Mouse (Mus musculus): Measurements from ENCODE around the gene Rabep1. TPM values are rescaled to one million over a fixed set of nuclear protein-coding genes. Genes with fewer than 3 reads are reported as not detected.

Gene Rabep1
- polyA plus RNA-seq, 1 experiment from 2014 or later: 48.6 TPM

DNA sequence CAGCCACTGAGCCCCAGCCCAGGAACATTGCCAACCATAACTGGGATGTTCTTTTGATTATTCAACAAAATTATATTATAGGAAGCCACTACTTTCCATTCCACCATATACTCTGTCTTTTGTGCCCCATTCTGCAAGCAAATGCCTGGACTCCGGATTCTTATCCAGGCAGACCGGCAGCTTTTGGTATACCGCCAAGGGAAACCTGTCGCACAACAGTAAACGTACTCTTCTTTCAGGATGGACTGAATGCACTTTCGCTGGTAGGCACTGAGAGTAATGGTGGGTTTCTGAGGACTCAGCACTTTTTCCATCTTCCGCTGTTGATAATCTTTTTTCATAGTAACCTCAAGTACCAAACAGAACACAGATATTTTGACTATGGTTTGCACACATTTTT lies 99.1 kb downstream of the Rabep1 start:
- Histone ChIP-seq H3K9ac (ENCODE audit: low read depth, low read length) (no peak overlapping the region), H3K4me2 (replicated peaks; ENCODE audit: low read depth, low read length) (no peak overlapping the region), H3K27me3 (ENCODE audit: control insufficient read depth, insufficient read depth, low read length) (no peaks in the 10 kb centered on the region), H3K4me3 (ENCODE audit: low read depth, low read length) (no peak overlapping the region), H3K36me3 (ENCODE audit: control insufficient read depth, insufficient read depth, low read length) (peaks cover 7% of the 10 kb centered on the region; the same call in 1 of the 2 replicates), H3K9me3 (ENCODE audit: control insufficient read depth, low read length) (no peaks in the 10 kb centered on the region), H3K4me1 (replicated peaks; ENCODE audit: control insufficient read depth, insufficient read depth, low read length) (no peaks in the 10 kb centered on the region), H3K27ac (ENCODE audit: low read depth, low read length) (no peak overlapping the region)
- DNase-seq (ENCODE audit: low spot score): no peak
- WGBS: 95% methylated on average over 7 of the region's 7 CpGs
- ATAC-seq (ENCODE audit: low FRiP score): no peak

DNA sequence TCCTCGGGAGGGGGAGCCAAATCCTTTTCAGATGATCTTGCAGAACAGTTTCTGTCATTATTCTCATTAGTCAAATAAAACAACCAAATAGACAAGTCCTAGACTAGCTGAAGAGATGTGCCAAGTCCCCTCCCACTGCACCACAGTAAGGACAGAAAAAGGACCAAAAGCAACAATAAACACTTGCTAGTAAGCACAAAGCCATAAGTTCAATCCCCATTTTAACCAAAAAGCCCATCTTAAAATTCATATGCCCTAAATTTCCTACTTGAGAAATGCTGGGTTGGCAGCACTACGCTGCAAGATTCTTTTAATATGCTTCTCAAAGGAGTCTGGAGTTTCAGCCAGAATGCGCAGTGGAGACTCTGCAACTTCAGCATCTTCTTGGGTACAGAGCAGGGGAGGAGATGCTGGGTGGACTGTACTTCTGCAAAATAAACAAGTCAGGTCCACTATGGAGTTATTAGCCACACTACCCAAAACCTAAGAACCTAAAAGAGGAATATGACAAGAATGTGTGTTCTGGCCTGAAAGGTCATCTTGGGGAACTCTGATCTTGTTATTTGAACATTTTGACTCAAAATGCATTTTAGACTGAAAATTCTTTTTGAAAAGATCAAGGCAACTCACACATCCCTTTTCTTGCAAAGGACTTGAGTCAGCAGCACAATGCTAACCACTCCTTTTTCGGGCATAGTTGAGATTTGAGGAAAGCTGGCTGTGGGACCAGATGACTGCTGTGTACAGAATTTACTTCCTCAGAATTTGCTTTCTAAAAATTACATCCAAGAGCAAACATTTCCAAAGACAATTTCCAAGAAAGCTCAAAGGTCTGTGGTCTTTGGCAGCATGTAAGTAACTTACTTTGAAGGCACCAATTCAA lies 100.6 kb downstream of the Rabep1 start:
- H3K9me3 ChIP-seq (ENCODE audit: control insufficient read depth, low read length): no peaks in the 10 kb centered on the region
- H3K27me3 ChIP-seq (ENCODE audit: control insufficient read depth, insufficient read depth, low read length): no peaks in the 10 kb centered on the region
- H3K36me3 ChIP-seq (ENCODE audit: control insufficient read depth, insufficient read depth, low read length): peaks cover 11% of the 10 kb centered on the region
- H3K4me1 ChIP-seq (replicated peaks; ENCODE audit: control insufficient read depth, insufficient read depth, low read length): no peaks in the 10 kb centered on the region
- 95% methylated on average over 4 of the region's 4 CpGs for WGBS
- no peak overlapping the region for H3K27ac ChIP-seq (ENCODE audit: low read depth, low read length)
- H3K4me2 ChIP-seq (replicated peaks; ENCODE audit: low read depth, low read length): no peak overlapping the region
- H3K9ac ChIP-seq (ENCODE audit: low read depth, low read length): no peak overlapping the region
- ATAC-seq (ENCODE audit: low FRiP score) (no peak), DNase-seq (ENCODE audit: low spot score) (no peak)
- H3K4me3 ChIP-seq (ENCODE audit: low read depth, low read length): no peak overlapping the region

- H3K9ac ChIP-seq (ENCODE audit: low read depth, low read length): no peak overlapping the region
- ATAC-seq (ENCODE audit: low FRiP score) (no peak), DNase-seq (ENCODE audit: low spot score) (no peak)
- no peaks in the 10 kb centered on the region for H3K27me3 ChIP-seq (ENCODE audit: control insufficient read depth, insufficient read depth, low read length)
- peaks cover 17% of the 10 kb centered on the region; the same call in 1 of the 2 replicates for H3K36me3 ChIP-seq (ENCODE audit: control insufficient read depth, insufficient read depth, low read length)
- no peak overlapping the region for H3K4me3 ChIP-seq (ENCODE audit: low read depth, low read length)
- H3K9me3 ChIP-seq (ENCODE audit: control insufficient read depth, low read length): no peaks in the 10 kb centered on the region
- 96% methylated on average over 4 of the region's 4 CpGs for WGBS
- H3K4me1 ChIP-seq (replicated peaks; ENCODE audit: control insufficient read depth, insufficient read depth, low read length): no peaks in the 10 kb centered on the region
- no peak overlapping the region for H3K4me2 ChIP-seq (replicated peaks; ENCODE audit: low read depth, low read length)
- H3K27ac ChIP-seq (ENCODE audit: low read depth, low read length): no peak overlapping the region
These were observed 110.1 kb downstream of the Rabep1 start for GRCm38 (mm10) chr11:70954711-70955110.

- ATAC-seq (ENCODE audit: low FRiP score) (no peak), DNase-seq (ENCODE audit: low spot score) (no peak)
- no peak overlapping the region for H3K27ac ChIP-seq (ENCODE audit: low read depth, low read length)
- no peaks in the 10 kb centered on the region for H3K27me3 ChIP-seq (ENCODE audit: control insufficient read depth, insufficient read depth, low read length)
- H3K36me3 ChIP-seq (ENCODE audit: control insufficient read depth, insufficient read depth, low read length): peaks cover 21% of the 10 kb centered on the region; the same call in 1 of the 2 replicates
- no peak overlapping the region for H3K4me2 ChIP-seq (replicated peaks; ENCODE audit: low read depth, low read length)
- H3K4me1 ChIP-seq (replicated peaks; ENCODE audit: control insufficient read depth, insufficient read depth, low read length): no peaks in the 10 kb centered on the region
- WGBS: 91% methylated on average over 5 of the region's 5 CpGs
- no peak overlapping the region for H3K4me3 ChIP-seq (ENCODE audit: low read depth, low read length)
- no peaks in the 10 kb centered on the region for H3K9me3 ChIP-seq (ENCODE audit: control insufficient read depth, low read length)
- no peak overlapping the region for H3K9ac ChIP-seq (ENCODE audit: low read depth, low read length)
These were observed 116.4 kb downstream of the Rabep1 start for GRCm38 (mm10) chr11:70960786-70961554.

- no peak for ATAC-seq (ENCODE audit: low FRiP score)
- Histone ChIP-seq H3K27ac (ENCODE audit: low read depth, low read length) (no peak overlapping the region), H3K9ac (ENCODE audit: low read depth, low read length) (no peak overlapping the region), H3K4me3 (ENCODE audit: low read depth, low read length) (no peak overlapping the region), H3K36me3 (ENCODE audit: control insufficient read depth, insufficient read depth, low read length) (peaks cover 10% of the 10 kb centered on the region; the same call in 1 of the 2 replicates), H3K4me1 (replicated peaks; ENCODE audit: control insufficient read depth, insufficient read depth, low read length) (no peaks in the 10 kb centered on the region; the same call in 1 of the 2 replicates), H3K27me3 (ENCODE audit: control insufficient read depth, insufficient read depth, low read length) (no peaks in the 10 kb centered on the region), H3K4me2 (replicated peaks; ENCODE audit: low read depth, low read length) (no peak overlapping the region), H3K9me3 (ENCODE audit: control insufficient read depth, low read length) (no peaks in the 10 kb centered on the region)
- no peak for DNase-seq (ENCODE audit: low spot score)
- 75% methylated on average over 4 of the region's 4 CpGs for WGBS
These were observed 119.8 kb downstream of the Rabep1 start for GRCm38 (mm10) chr11:70964222-70964907.

GRCm38 (mm10) chr11:70969271-70969794 lies 124.8 kb downstream of the Rabep1 start:
- ATAC-seq (ENCODE audit: low FRiP score) (peak; percentile 38), DNase-seq (ENCODE audit: low spot score) (no peak)
- peak overlapping the region; percentile 95 for H3K9ac ChIP-seq (ENCODE audit: low read depth, low read length)
- peaks cover 2% of the 10 kb centered on the region; the same call in 1 of the 2 replicates for H3K4me1 ChIP-seq (replicated peaks; ENCODE audit: control insufficient read depth, insufficient read depth, low read length)
- H3K4me2 ChIP-seq (replicated peaks; ENCODE audit: low read depth, low read length): peak overlapping the region; percentile 65
- peaks cover 5% of the 10 kb centered on the region; the same call in 1 of the 2 replicates for H3K36me3 ChIP-seq (ENCODE audit: control insufficient read depth, insufficient read depth, low read length)
- WGBS: under 1% methylated on average over 25 of the region's 25 CpGs
- H3K27ac ChIP-seq (ENCODE audit: low read depth, low read length): peak overlapping the region; percentile 82; the same call in 1 of the 2 replicates
- H3K9me3 ChIP-seq (ENCODE audit: control insufficient read depth, low read length): no peaks in the 10 kb centered on the region
- no peaks in the 10 kb centered on the region for H3K27me3 ChIP-seq (ENCODE audit: control insufficient read depth, insufficient read depth, low read length)
- peak overlapping the region; percentile 96 for H3K4me3 ChIP-seq (ENCODE audit: low read depth, low read length)

GRCm38 (mm10) chr11:70969821-70970559 lies 125.4 kb downstream of the Rabep1 start, which contains the start of the genes Nup88 and Rpain:
TSS of gene Nup88 (minus strand) at chr11:70969973.
TSS of gene Rpain (plus strand) at chr11:70970213.
- DNase-seq (ENCODE audit: low spot score): peak; percentile 92
- H3K4me3 ChIP-seq (ENCODE audit: low read depth, low read length): peak within 1 kb of the TSS; percentile 96
- whole genome bisulfite sequencing: under 1% methylated on average over 43 of the region's 43 CpGs
- H3K27ac ChIP-seq (ENCODE audit: low read depth, low read length): peak within 1 kb of the TSS; percentile 82
- no peaks in the 10 kb centered on the region for H3K9me3 ChIP-seq (ENCODE audit: control insufficient read depth, low read length)
- 0 out of 2 replicates have a peak, but pooled peaks cover 2% of the 10 kb centered on the region for H3K36me3 ChIP-seq (ENCODE audit: control insufficient read depth, insufficient read depth, low read length)
- peak within 1 kb of the TSS; percentile 95 for H3K9ac ChIP-seq (ENCODE audit: low read depth, low read length)
- peaks cover 2% of the 10 kb centered on the region; the same call in 1 of the 2 replicates for H3K4me1 ChIP-seq (replicated peaks; ENCODE audit: control insufficient read depth, insufficient read depth, low read length)
- ATAC-seq (ENCODE audit: low FRiP score): peak; percentile 98
- peak within 1 kb of the TSS; percentile 82 for H3K4me2 ChIP-seq (replicated peaks; ENCODE audit: low read depth, low read length)
- no peaks in the 10 kb centered on the region for H3K27me3 ChIP-seq (ENCODE audit: control insufficient read depth, insufficient read depth, low read length)
